Mouse (Mus musculus) neural tube, embryonic 15.5 days (tissue): ENCODE data around the gene Adamts4. TPM values are rescaled to one million over a fixed set of nuclear protein-coding genes. Genes with fewer than 3 reads are reported as not detected.
A peak's percentile ranks its signal among the peaks of the same experiment; 100 is the strongest.

Source experiments
- ATAC-seq: fragments of 200-750 bp; cut with Nextera tagmentation; 2 replicates; pipeline ENCODE4 v1.8.0; 2017; ENCODE audit warnings: mild to moderate bottlenecking, moderate TSS enrichment, moderate library complexity; ENCODE audit not compliant: low FRiP score
- H3K27ac ChIP-seq: fragments of 300-500 bp; sonication (generic); replicated peaks from 2 replicates; pipeline ENCODE4 v1.5.1; 2015; ENCODE audit warnings: mild to moderate bottlenecking, inconsistent platforms
- H3K27me3 ChIP-seq: fragments of 300-500 bp; sonication (generic); replicated peaks from 2 replicates; pipeline ENCODE4 v1.6.1; 2015; ENCODE audit warnings: inconsistent platforms
- H3K36me3 ChIP-seq: fragments of 300-500 bp; sonication (generic); 2 replicates; pipeline ENCODE4 v1.6.1; 2015; ENCODE audit warnings: inconsistent platforms
- H3K4me1 ChIP-seq: fragments of 300-500 bp; sonication (generic); 2 replicates; pipeline ENCODE4 v1.6.1; 2015; ENCODE audit warnings: inconsistent platforms
- H3K4me2 ChIP-seq: fragments of 300-500 bp; sonication (generic); 2 replicates; pipeline ENCODE4 v1.6.1; 2015; ENCODE audit warnings: inconsistent platforms, mild to moderate bottlenecking, moderate library complexity
- H3K4me3 ChIP-seq: fragments of 300-500 bp; sonication (generic); replicated peaks from 2 replicates; pipeline ENCODE4 v1.5.1; 2015; ENCODE audit warnings: mild to moderate bottlenecking, inconsistent platforms
- H3K9ac ChIP-seq: fragments of 300-500 bp; sonication (generic); replicated peaks from 2 replicates; pipeline ENCODE4 v1.6.1; 2015; ENCODE audit warnings: mild to moderate bottlenecking, inconsistent platforms
- H3K9me3 ChIP-seq: fragments of 300-500 bp; sonication (generic); replicated peaks from 2 replicates; pipeline ENCODE4 v1.6.1; 2016; ENCODE audit warnings: inconsistent platforms
- WGBS: fragments of 180-500 bp; shearing (Covaris S2); methylation state at CpG from one replicate; pipeline ENCODE4 v1.1.7; 2015; ENCODE audit warnings: mixed read lengths; 5-methylcytosine and 5-hydroxymethylcytosine counted together
- polyA plus RNA-seq: library from polyadenylated mRNA; unstranded; fragments of >200 nt; fragmentation: Nextera tagmentation; extraction: Ambion mirVana; gene quantifications from 2 replicates; pipeline ENCODE4 v1.2.1, GENCODE M21; 2015

The Adamts4 gene
- polyA plus RNA-seq, 1 experiment from 2014 or later: 3.3 TPM

DNA sequence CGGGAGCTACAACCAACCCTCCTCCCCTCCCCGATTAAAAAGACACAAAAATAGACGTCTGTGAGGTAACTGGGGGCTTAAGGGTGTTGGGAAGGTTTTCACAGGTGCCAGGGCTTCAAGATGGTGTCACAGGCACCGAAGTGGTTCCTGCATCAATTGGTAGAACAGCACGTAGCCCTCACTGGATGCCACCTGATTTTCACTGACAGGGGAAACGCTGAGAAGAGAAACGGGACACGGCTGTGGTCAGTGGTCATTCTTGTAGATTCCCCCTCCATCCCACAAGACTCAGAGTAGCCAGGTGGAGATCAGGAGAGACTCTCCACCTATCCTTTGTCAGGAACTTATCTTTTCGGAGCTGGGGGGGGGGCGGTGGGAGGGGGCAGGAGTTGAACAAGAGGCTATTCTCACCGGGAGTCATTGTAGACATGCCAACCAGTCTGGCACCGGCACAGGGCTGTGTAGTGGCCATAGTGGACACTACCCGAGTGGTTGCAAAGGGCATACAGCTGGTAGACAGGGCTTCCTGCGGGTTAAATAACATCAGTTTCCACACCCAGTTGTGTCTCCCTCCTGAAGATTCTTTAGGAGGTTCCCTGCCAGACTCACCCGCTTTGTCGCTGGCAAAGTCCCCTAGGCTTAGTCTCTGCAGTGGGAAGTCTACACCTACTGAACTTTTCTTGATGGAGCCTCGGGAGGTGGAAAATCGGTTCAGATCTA is 32.0 kb downstream of the Adamts4 start:
- H3K4me2 ChIP-seq: peak overlapping the region; percentile 89
- 82% methylated on average over 18 of the region's 18 CpGs for WGBS
- ATAC-seq: no peak
- H3K4me1 ChIP-seq: peaks cover 60% of the 10 kb centered on the region
- no peak overlapping the region for H3K9ac ChIP-seq
- H3K27me3 ChIP-seq: no peaks in the 10 kb centered on the region
- H3K36me3 ChIP-seq: peaks cover 49% of the 10 kb centered on the region
- H3K9me3 ChIP-seq: no peaks in the 10 kb centered on the region
- no peak overlapping the region for H3K4me3 ChIP-seq
- H3K27ac ChIP-seq: peak overlapping the region; percentile 83; the same call in 1 of the 2 replicates

DNA sequence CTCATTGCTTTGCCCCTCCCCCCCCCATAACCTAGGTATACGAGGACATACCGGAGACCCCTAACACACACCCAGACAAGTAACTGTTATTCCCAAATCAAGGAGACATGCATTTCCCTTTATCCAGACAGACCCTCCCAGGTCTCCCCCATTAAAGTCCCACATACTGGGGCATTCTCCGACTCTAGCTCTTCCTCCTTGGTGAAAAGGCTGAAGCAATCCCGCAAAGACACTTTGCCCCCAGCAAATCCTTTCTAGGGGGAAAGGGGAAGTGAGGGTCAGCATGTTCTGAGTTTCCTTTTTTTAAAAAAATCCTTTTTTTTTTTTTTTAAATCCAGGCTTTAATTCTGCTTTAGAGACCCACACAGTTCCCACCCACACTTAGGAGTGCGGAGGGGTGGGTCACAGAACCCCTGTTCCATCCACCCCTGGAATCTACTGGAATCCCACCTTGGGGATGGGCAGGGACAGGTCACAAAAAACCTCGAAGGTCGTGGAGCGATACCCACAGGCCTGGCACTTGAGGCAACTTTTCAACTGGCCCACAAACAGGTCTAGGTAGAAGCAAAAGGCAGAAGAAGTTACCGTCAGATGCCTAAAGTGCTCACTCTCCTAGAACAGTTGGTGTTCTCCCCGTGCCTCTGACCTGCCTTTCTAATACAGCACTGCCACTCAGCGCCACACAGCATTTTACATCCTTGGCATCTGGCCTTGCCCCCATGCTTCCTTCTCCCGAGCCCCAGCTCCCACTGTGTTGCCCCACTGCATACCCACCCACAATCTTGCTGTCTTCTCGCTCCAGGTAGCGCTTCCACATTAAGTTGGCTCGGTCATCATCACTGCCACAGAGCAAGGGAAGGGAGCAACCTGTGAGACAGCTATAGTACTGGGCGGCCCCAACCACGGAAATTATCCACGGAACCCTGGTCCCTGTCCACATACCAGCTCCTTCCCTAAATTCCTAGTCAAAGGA is 33.3 kb downstream of the Adamts4 start:
- H3K27me3 ChIP-seq: no peaks in the 10 kb centered on the region
- H3K4me2 ChIP-seq: no peak overlapping the region
- no peak overlapping the region for H3K27ac ChIP-seq
- peaks cover 36% of the 10 kb centered on the region for H3K36me3 ChIP-seq
- no peak for ATAC-seq
- WGBS: 93% methylated on average over 18 of the region's 18 CpGs
- H3K4me3 ChIP-seq: no peak overlapping the region
- H3K9ac ChIP-seq: no peak overlapping the region
- peaks cover 66% of the 10 kb centered on the region for H3K4me1 ChIP-seq
- no peaks in the 10 kb centered on the region for H3K9me3 ChIP-seq

DNA sequence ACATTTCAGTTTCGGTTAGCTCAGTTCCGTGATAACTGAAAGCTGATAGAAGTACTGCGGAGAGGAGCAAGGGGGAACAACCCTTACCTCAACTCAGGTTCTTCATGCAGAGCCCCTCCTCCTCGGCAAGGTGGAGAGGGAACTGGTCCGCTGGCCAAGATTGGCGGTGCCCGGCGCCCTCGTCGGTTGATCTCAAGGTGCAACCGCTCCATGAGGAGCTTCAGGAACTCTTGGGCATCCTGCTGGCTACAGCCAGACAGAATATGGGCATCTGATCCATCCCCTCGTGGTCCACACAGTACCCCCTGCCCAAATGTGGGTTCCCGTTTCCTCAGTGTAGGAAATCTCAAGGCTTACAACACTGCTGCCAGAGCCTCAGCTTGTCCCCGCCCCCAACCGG is 34.3 kb downstream of the Adamts4 start:
- 92% methylated on average over 15 of the region's 15 CpGs for WGBS
- no peak overlapping the region for H3K4me3 ChIP-seq
- no peaks in the 10 kb centered on the region for H3K27me3 ChIP-seq
- peaks cover 43% of the 10 kb centered on the region for H3K36me3 ChIP-seq
- ATAC-seq: no peak
- H3K4me2 ChIP-seq: no peak overlapping the region
- no peak overlapping the region for H3K27ac ChIP-seq
- H3K4me1 ChIP-seq: peaks cover 66% of the 10 kb centered on the region
- no peaks in the 10 kb centered on the region for H3K9me3 ChIP-seq
- H3K9ac ChIP-seq: no peak overlapping the region

DNA sequence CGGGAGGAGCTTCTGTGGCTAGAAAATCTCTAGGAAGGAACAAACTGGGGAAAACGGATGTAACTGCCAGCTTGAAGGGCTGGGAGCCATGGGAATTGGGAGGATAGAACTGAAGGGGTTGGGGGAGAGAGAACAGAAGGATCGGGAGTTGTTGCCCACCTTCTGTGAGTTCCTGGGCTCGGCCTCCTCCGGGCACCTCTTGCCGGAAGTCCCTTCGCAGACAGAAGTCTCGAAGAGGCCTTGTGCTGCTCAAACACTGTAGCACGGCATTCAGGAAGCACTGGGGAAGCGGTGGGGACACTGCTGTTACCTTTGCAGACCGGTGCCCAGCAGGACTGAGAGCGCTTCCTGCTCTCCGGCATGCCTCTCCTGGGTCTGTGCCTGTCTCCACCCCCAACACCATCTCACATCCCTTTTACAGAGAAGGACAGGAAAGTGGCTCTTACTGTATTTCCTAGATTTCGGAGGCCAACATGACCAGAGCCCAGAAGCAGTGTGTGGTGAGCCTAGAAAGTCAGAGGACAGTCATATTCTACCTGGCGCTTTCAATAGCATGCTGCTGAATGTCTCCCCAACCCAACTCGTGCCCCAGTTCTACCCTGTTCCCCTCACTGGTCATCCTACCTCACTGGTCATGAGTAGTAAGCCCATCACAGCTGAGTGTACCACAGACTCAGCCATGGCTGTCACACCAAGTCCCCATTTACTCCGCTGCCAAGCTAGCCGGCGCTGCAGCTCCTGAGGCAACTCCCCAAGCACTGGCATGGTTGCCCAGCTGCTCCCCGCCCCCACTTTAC is 35.1 kb downstream of the Adamts4 start:
- 0 out of 2 replicates have a peak overlapping the region, but pooled peaks have one; percentile 2 for H3K4me2 ChIP-seq
- H3K4me3 ChIP-seq: no peak overlapping the region
- no peaks in the 10 kb centered on the region for H3K27me3 ChIP-seq
- H3K9ac ChIP-seq: no peak overlapping the region
- H3K36me3 ChIP-seq: peaks cover 49% of the 10 kb centered on the region
- WGBS: 90% methylated on average over 20 of the region's 20 CpGs
- peaks cover 58% of the 10 kb centered on the region for H3K4me1 ChIP-seq
- no peak overlapping the region for H3K27ac ChIP-seq
- H3K9me3 ChIP-seq: no peaks in the 10 kb centered on the region
- no peak for ATAC-seq

GRCm38 (mm10) chr1:171286517-171286916 is 36.3 kb downstream of the Adamts4 start:
- 89% methylated on average over 19 of the region's 19 CpGs for WGBS
- no peak overlapping the region for H3K9ac ChIP-seq
- peaks cover 50% of the 10 kb centered on the region for H3K4me1 ChIP-seq
- H3K27ac ChIP-seq: no peak overlapping the region
- no peaks in the 10 kb centered on the region for H3K9me3 ChIP-seq
- H3K36me3 ChIP-seq: peaks cover 49% of the 10 kb centered on the region
- no peak for ATAC-seq
- peak overlapping the region; percentile 81 for H3K4me3 ChIP-seq
- H3K4me2 ChIP-seq: peak overlapping the region; percentile 69
- no peaks in the 10 kb centered on the region for H3K27me3 ChIP-seq

DNA sequence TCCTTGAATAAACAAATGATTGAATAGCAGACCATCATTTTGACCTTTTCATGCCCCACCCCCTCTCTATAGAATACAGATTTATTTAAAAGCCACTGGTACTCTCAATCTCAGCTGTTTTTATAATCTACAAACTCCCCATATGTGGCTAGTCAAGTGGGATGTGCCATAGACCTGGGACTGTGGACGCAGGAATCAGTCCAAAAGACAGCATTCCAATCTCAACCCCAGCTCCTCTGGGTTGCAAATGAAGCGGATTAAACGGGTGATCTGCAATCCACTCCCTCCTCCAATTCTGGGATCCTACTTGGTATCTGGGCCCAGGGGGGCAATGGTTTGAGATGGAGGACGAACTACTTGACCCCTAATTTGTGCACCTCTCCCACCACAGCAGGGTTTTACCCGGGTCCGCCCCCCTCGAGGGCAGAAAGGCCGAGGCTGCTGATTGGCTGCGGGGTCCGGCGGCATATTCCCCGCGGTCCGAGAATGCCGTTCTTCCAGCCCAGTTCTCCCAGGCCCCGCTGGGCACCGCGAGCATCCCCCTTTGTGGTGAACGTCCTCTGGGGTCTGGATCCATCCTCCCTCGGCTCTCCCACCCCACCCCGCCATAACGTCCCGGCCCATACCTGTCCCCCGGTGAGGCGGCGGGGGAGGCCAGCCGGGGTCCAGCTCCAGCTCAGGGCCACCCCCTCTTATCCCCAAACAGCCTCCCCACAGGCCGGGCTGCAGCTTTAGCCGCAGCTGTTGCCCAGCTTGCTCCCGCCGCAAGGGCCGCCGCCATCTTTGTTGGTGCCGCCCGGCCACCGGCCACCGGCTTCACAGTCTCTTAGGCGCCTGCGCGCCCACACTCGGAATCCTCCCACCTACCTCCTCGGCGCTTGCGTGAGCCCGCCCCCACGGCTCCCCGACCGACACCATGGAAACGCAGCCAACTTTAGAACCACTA is 37.2 kb downstream of the Adamts4 start, which contains the start of gene Usp21:
Gene Usp21 (minus strand): TSS at position 856 of the 946 bp plus-strand sequence.
- Histone ChIP-seq H3K4me2 (peak within 1 kb of the TSS; percentile 69), H3K27me3 (no peaks in the 10 kb centered on the region), H3K4me3 (peak within 1 kb of the TSS; percentile 81), H3K36me3 (peaks cover 46% of the 10 kb centered on the region), H3K9ac (peak within 1 kb of the TSS; percentile 98), H3K27ac (peak within 1 kb of the TSS; percentile 93), H3K9me3 (no peaks in the 10 kb centered on the region), H3K4me1 (peaks cover 41% of the 10 kb centered on the region)
- WGBS: under 1% methylated on average over 49 of the region's 49 CpGs
- ATAC-seq: peak; percentile 94

DNA sequence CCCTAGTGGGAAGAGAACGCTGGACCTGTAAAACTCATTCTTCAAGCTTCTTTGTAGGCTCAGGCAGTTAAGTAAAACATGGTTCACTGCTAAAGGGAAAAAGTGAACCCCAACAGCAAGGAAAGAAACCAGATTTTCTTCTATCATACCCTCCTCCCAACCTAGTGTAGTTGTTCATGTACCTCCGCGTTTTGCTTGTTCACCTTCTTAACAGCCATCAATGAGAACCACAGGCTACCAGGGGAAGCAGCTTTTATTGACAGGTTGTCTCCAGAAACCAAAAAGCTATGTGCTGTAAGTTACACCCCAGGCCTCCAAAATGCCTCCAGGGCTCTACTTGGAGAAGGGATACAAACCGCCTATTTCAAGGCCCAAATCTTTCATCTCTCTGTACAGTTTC is 38.1 kb downstream of the Adamts4 start:
- H3K4me1 ChIP-seq: peaks cover 44% of the 10 kb centered on the region
- H3K27me3 ChIP-seq: no peaks in the 10 kb centered on the region
- 66% methylated on average over 4 of the region's 4 CpGs for WGBS
- peak overlapping the region; percentile 93 for H3K27ac ChIP-seq
- no peak for ATAC-seq
- no peak overlapping the region for H3K9ac ChIP-seq
- H3K4me3 ChIP-seq: peak overlapping the region; percentile 81
- peak overlapping the region; percentile 69 for H3K4me2 ChIP-seq
- H3K36me3 ChIP-seq: peaks cover 38% of the 10 kb centered on the region
- no peaks in the 10 kb centered on the region for H3K9me3 ChIP-seq

GRCm38 (mm10) chr1:171293351-171293750 is 43.1 kb downstream of the Adamts4 start:
- Histone ChIP-seq H3K4me3 (peak overlapping the region; percentile 77), H3K4me2 (peak overlapping the region; percentile 66), H3K4me1 (peaks cover 18% of the 10 kb centered on the region), H3K9ac (peak overlapping the region; percentile 88; the same call in 1 of the 2 replicates), H3K27ac (peak overlapping the region; percentile 97; the same call in 1 of the 2 replicates), H3K9me3 (no peaks in the 10 kb centered on the region), H3K36me3 (0 out of 2 replicates have a peak, but pooled peaks cover 15% of the 10 kb centered on the region), H3K27me3 (peaks cover 13% of the 10 kb centered on the region)
- no peak for ATAC-seq
- WGBS: 89% methylated on average over 3 of the region's 3 CpGs

DNA sequence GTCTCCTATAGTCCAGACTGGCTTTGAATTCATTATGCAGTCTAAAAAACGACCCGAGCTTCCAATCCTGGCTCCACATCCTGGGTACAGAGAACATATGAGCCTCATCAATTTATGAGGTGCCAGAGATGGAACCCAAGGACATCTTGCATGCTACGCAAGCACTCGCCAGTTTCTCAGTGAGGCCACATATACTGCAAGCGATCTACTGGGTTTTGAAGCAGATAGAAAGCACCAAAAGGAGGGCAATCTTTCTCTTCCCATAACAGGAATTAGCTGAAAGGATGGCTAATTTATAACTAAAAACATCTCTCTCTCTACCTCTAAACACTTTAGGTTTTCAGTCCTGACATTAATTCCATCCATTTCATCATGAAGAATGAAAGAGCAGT is 43.7 kb downstream of the Adamts4 start:
- Histone ChIP-seq H3K36me3 (0 out of 2 replicates have a peak, but pooled peaks cover 11% of the 10 kb centered on the region), H3K27me3 (peaks cover 19% of the 10 kb centered on the region), H3K9me3 (no peaks in the 10 kb centered on the region), H3K4me3 (peak overlapping the region; percentile 77), H3K27ac (peak overlapping the region; percentile 97), H3K4me2 (peak overlapping the region; percentile 66), H3K9ac (peak overlapping the region; percentile 88), H3K4me1 (peaks cover 14% of the 10 kb centered on the region)
- ATAC-seq: no peak; the same call in 1 of the 2 replicates
- WGBS: 33% methylated on average over 5 of the region's 5 CpGs

DNA sequence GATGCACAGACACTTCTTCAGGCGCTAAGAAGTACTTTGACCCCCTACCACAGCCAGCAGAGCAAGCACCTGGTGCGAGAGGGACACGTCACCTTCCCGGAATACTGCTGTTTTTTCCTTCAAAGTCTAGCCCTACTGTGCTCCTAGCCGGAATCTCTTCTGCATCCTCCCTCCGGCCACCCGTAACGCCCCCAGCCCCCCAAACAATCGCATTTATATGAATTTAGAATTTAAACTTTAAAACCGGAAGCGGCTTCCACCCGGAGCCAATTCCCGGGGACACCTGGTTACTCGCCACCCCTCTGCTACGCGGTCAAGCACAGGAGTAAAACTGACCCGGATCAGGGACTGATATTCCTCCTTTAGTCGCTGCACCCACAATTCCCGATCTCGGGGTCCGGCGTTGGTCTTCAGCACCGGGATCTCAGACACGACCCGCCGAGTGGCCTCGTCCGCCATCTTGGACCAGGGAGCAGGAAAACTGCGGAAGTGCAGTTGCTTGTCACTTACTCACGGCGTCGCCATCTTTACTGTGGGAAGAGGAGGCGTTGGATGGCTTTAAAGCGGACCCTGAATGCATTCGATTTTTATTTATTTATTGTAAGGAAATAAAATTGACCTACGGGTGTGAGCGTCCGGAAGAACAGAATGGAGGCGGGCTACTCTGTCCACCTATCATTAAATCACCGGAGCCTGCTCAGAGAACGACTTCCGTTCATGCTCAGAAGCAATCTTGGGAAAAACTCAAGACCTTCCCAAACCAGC is 44.3 kb downstream of the Adamts4 start, which contains the start of gene Ufc1:
Gene Ufc1 (minus strand): TSS at position 727 of the 765 bp plus-strand sequence.
- whole genome bisulfite sequencing: under 1% methylated on average over 42 of the region's 42 CpGs
- Histone ChIP-seq H3K4me1 (peaks cover 14% of the 10 kb centered on the region), H3K4me3 (peak within 1 kb of the TSS; percentile 77), H3K9me3 (no peaks in the 10 kb centered on the region), H3K4me2 (peak within 1 kb of the TSS; percentile 66), H3K27ac (peak within 1 kb of the TSS; percentile 97), H3K36me3 (0 out of 2 replicates have a peak, but pooled peaks cover 5% of the 10 kb centered on the region), H3K9ac (peak within 1 kb of the TSS; percentile 88), H3K27me3 (peaks cover 19% of the 10 kb centered on the region)
- ATAC-seq: peak; percentile 87
